Mouse (Mus musculus): Measurements from ENCODE around the gene Gm7534.
"Not testable (repeated sequence)": the region's sequence is repeated elsewhere in the genome, so short reads cannot be mapped to it uniquely, and the experiment has no call there.

Gm7534 gene

DNA sequence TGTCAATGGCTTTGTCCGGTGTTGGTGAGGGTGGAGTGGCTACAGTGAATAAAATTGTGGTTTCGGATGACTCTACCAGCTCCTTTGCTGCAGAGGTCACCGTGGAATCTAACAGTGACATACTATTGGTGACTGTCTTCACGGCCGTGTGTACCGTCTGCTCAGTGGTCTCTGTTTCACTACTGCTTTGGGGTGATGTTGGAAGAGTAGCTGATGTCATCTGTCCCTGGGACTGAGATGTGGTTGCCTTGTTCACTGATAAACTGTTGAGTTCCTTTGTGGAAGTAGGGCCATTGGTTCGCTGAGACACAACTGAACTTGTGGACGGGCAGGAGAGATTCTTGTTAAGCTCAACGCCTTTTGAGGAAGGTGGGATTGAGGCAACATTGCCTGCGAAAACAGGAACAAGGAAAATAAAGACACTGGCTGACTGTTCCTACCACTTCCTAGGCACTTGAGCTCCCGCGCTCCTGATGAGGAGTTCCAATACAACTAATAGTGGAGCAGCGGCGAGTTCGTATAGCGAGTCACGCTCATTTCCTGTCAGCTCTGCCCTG is 614 bp upstream of the Gm7534 start:
- no peak for DNase-seq (ENCODE audit: inconsistent ontology term)

DNA sequence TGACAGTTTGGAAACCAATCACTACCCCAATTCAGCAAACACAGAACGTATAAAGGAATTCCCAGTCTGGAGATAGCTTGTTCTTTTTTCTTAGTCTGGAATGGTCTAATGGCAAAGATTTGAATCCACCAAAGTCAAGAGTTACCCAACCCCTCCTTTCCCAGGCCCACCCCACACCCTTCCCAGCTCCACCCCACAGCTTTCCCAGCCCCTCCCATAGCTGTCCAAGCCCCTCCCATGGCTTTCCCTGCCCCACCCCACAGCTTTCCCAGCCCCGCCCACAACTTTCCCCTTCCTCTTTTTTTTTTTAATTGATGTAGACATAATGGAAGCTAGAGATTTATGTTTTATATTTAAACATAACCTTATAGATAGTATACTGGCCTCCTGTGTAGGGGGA is 3.4 kb downstream of the Gm7534 start:
- no peak for DNase-seq (ENCODE audit: inconsistent ontology term)

DNA sequence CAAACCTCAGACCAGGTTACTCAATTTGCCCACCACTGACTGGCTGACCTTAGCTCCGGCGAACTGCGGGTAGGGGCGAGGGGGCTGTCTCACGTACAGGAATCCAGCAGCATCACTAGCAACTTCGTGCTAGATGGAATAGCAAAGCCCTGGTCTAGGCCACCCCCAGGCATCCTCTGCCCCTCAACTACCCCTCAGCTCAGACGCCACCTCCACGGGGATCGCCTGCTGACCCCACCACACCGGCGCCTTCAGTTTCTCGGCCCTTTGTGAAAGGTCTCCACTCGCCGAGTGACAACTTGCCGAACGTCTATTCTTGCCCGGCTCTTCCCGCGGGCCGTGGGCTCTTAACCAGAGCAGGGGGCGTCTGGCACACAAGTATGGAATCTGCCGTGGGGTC is 16.5 kb downstream of the Gm7534 start:
- no peak for DNase-seq (ENCODE audit: inconsistent ontology term)

DNA sequence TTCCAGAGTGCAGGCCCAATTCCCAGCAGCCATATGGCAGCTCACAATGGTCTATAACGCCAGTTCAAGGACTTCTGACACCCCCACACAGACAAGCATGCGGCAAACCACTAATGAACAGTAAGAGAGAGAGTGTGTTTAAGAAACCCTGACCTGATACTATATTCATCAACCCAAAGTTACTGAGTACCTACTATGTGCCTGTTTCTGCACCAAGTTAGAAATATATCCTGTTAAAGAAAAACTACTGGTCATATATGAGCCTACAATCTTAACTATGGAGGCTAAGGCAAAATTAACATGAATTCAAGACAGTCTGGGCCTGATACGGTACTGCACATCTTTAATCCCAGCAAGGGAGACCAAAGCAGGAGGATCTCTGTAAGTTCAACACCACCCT is 17.2 kb downstream of the Gm7534 start:
- no peak for DNase-seq (ENCODE audit: inconsistent ontology term)

DNA sequence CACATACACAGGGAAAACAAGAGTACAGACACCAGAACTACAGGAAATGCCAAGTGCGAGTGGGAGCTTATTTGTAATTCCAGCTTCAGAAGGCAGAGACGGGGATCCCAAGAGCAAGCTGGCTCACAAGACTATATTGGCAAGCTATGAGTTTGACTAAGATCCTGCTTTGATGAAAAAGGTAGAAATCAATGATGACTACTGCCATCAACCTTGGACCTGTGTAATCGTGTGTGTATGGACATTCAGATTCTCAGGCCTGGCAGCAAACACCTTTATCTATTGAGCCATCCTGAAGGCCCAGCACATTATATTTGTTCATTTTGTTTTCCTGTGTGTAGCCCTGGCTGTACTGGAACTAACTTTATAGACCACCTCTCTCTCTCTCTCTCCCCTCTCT is 19.1 kb downstream of the Gm7534 start:
- no peak for DNase-seq (ENCODE audit: inconsistent ontology term)

DNA sequence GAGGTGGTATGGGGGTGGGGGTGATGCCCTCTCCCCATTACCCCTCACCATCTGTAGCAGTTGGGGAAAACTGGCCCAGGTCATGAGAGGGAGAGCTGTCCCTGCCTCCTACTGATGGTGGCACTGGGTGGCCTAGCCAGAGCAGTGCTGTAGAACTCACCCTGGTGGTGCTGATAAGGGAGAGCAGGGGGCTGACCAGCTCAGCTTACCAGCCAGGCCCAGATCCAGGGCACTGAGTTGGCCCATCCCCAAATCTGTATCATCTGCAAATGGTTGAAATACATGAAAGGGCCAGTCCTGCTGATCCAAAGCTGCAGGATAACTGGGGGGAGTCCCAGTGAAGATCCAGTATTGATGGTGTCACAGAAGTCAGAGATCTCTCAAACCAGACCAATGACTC is 21.0 kb downstream of the Gm7534 start:
- peak; percentile 4 for DNase-seq (ENCODE audit: inconsistent ontology term)

DNA sequence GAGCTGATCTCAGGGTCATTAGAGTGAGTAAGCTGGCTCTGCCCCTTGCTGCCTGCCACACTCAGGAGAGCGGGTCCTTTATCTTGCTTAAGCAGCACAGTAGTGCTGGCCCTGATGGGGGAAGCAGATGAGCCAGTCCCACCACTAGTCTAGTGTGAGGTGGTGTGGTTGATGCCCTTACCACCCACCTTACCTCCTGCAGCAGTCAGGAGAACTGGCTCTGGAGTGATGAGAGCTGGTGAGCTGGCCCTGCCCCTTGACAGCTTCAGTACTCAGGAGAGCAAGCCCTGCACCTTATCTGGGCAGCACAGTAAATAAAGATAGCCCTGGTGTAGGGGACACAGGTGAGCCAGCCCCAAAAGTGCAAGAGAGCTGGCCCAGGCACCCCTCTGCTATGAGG is 21.7 kb downstream of the Gm7534 start:
- no peak for DNase-seq (ENCODE audit: inconsistent ontology term)

DNA sequence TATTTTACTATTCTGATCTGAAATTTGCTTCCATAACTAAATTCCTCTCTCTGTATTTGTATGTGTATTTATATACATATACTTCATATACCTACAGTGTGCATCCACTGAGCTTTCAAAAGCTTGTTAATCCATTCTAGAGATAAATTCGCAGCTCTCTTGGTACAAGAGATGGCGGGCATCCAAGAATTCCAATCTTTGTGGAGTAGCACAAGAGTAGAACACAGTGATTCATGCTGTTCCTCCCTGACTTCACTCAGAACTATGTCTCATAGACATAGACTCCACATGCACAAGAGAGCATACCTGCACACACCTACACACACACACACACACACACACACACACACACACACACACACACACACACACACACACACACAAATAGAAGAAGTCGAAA is 30.4 kb downstream of the Gm7534 start:
- peak; percentile 72 for DNase-seq (ENCODE audit: inconsistent ontology term)

DNA sequence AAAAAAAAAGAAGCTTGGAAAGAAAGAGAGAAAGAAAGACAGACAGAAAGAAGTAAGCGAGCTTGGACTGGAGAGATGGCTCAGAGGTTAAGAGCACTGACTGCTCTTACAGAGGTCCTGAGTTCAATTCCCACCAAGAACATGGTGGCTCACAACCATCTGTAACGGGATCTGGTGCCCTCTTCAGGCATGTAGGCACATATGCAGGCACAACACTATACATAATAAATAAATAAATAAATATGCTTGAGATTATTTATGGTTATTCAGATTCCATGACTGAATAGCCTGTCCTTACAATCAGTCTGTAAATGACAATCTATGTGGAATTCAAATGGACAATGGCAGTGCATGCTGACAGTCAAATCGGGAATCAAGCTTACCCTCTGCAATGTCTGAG is 35.9 kb downstream of the Gm7534 start:
- DNase-seq (ENCODE audit: inconsistent ontology term) = no peak

DNA sequence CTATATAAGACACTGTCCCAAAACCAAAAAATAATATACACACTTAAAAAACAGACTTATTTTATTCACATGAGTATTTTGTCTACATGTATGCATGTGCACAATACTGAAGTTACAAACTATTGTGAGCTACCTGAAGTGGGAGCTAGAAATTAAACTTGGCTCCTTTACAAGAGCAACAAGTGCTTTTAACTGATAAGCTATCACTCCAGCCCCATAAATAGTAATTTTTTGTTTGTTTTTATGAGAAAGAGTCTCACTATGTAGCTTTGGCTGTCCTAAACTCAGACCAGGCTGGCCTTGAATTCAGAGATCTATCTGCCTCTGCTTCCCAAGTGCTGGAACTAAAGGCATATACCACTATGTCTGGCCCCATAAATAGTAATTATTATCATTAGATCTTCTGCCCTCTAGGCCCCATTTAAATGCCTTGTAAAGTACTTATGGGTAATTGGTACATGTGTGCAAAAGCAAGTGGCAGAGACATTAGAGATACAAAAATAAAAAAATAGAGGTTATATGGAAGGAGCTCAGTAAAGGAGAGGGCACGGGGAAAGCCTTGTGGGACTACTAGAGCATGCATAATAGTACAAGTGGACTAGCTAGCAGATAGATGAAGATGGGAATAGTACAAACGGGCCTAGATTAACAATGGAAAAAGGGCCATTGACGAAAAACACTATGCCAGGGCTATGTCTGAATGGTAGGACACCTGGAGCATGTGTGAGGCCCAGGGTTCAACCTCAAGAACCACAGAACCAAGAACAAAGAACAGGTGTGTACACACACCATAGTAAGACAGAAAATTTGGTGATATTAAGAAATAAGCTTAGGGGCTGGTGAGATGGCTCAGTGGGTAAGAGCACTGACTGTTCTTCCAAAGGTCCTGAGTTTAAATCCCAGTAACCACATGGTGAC is 37.0 kb downstream of the Gm7534 start:
- DNase-seq (ENCODE audit: inconsistent ontology term) = no peak

DNA sequence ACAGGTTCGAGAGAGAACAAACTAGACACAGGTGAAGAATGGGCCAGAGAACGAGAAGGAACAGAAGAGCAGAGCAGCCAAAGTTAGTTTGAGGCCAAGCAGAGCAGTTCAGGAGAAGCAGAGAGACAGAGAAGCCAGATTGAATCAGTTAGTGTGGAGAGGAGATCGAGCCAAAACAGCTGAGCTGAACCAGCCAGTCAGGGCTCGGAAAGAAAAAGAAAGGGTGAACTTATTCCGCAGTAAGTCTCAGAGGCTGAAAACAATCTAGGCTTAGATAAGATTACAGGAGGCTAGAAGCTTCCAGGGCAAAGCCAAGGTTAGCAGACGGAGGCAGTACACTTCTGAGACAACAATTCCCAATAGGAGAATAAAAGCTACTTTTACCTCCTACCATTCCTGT is 37.8 kb downstream of the Gm7534 start:
- DNase-seq (ENCODE audit: inconsistent ontology term) = no peak

DNA sequence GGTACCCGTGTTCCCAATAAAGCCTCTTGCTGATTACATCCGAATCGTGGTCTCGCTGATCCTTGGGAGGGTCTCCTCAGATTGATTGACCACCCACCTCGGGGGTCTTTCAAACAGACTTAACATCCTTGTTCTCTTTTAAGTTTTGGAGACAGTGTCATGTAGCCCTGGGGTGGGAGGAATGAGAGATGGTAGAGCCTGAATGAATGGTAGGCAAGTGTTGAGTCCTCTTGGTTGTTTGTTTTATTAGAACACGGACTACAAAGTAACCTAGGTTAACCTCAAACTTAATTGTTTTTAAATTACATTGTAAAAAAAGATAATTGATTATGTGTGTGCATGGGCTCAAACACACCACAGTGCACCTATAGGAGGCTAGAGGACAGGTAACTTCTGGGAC is 38.2 kb downstream of the Gm7534 start:
- DNase-seq (ENCODE audit: inconsistent ontology term) = no peak

DNA sequence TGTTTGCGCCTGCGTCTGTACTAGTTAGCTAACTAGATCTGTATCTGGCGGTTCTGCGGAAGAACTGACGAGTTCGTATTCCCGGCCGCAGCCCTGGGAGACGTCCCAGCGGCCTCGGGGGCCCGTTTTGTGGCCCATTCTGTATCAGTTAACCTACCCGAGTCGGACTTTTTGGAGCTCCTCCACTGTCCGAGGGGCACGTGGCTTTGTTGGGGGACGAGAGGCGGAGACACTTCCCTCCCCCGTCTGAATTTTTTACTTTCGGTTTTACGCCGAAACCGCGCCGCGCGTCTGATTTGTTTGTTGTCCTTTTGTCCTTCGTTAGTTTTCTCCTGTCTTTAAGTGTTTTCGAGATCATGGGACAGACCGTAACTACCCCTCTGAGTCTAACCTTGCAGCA is 42.7 kb downstream of the Gm7534 start:
- DNase-seq (ENCODE audit: inconsistent ontology term) = peak; percentile 40

DNA sequence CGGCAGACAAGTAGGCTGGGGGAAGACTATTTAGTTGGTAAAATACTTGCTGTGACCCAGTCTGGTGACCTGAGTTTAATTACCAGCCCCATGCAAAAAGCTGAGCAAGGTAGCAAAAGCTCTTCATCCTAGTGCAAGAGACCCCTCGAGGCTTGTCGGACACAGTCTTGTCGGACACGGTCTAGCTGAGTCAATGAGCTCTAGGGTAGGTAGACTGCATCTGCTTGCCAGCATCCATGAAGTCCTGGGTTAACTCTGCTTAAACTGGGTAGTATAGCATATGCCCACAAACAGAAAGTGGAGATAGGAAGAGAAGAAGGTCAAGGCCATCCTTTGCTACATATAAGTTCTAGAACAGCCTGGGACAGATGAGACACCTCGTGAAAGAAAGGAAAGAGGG is 44.0 kb downstream of the Gm7534 start:
- DNase-seq (ENCODE audit: inconsistent ontology term) = no peak

DNA sequence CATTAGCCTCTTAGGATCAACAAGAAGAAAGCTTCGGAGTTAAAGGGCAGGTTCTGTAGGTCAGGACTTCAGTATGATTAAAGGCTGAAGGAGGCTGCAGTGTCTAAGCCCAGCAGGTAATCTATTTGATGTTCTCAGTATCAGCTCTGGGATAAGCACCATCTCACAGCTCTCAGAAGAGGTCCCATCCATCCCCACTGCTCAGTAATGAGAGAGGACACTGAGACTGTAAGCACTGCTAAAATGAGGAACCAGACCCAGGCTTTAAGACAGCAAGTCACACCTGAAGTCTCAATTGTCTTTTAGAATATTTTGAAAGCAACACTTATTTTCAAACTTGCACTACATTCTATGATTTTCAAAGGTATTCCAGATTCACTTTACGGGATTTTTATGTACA is 45.2 kb downstream of the Gm7534 start:
- no peak for DNase-seq (ENCODE audit: inconsistent ontology term)

DNA sequence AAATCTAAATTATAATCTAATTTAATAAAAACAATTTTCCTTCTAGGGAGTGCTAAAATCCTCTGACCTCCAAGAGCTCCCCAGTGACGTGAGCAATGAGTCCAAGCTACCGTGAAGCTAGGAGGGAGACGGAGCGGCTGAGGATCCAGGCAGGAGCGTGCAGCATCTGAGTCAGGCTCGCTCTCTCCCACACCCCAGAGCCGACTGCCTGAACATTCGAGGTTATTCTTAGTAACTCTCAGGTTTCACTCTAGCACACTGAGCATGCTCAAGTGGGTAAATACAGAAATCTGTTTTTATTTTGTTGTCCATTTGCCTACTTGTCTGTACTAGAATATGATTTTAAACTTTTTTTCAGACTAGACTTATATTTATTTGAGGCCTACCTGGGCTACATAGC is 46.1 kb downstream of the Gm7534 start:
- DNase-seq (ENCODE audit: inconsistent ontology term) = no peak

DNA sequence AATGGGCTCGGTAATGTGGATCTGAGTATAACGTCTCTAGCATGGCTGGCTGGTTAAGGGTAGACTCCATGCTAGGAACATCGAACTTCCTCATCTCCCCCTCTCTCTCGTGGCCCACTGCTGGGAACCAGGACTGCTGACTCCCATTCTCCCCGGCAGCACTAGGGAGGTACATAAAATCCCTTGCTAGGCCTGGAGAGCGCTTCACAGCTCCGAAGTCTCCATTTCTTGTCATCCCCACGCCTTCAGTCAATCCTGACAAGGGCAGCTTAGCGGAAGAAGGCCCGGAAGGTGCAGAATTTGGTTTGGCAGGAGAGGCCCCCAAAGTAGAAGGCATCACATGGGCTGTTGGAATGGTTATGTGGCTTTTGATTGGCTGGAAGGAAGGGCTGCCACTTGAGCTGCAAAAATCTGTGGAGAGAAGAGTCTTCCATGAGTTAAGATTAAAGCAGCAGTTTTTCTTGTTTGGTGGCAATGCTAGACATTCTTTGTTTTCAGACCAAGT is 46.8 kb downstream of the Gm7534 start:
- DNase-seq (ENCODE audit: inconsistent ontology term) = no peak

DNA sequence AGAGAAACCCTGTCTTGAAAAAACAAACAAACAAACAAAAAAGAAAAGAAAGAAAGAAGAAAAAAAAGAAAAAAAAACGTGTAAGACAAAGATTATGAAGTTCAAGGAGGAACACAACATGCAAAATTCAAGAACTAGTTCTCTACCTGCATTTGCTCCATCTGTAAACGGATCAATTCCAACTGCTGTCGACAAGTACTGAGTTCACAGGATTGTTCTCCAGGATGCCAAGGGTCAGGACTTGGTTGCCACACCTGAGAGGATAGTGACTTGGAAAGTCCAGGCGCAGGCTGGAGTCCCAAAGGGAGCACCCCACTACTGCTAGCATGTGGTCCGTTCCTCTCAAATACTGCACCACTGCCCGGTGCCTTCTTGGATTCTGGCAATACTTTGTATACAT is 47.3 kb downstream of the Gm7534 start:
- no peak for DNase-seq (ENCODE audit: inconsistent ontology term)

DNA sequence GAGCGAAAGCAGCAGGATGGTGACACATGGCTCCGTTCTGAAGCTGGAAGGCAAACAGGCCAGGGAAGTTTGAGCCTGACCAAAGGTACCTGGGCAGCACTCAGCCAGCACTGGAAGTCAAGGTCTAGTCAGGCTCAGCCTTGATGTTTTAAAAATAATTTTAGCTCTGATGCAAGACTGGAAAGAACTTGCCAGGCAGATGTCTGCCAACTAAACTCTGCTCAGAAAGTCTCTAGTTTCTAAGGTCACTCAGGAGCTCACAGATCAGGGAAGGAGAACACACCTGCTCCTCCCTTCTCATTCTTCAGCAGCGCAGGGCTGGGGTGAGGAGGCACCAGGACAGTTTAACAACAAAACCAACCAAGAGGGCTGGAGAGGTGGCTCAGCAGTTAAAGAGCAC is 48.5 kb downstream of the Gm7534 start:
- DNase-seq (ENCODE audit: inconsistent ontology term) = no peak

DNA sequence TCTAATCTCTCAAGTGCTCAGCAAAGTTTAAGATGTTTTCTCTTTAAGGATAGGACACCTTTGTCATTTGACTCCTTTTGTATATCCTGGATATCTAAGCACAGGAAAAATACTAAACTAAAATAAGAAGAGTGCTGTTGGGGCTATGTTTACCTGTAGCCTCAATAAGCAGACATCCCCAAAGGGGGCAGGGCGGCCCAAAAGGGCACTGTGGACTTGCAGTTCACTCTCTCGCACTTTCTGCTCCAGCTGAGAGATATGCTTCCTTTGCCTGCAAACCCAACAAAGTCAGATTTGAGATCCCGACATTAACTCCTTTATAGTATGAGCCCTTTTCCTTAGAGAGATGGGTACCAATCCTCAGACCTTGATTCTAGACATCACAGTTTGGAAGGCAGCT is 49.1 kb downstream of the Gm7534 start:
- no peak for DNase-seq (ENCODE audit: inconsistent ontology term)

DNA sequence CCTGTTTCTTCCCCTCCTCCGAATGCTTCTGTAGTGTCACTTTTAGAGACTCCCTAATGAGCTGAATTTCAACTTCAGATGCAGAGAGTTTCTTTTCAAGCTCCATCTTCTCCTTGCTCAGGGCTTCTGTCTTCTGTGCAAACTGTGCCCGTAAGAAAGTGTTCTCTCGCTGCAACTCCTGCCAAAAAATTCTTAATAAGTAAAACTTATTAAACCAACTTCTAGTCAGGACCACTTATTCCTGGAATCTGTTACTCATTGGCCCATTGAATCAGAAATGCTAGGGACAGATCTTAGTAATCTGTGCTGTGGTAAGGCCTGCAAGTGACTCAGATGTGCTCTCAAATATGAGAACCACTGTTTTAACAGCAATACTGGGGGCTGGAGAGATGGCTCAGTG is 50.7 kb downstream of the Gm7534 start:
- DNase-seq (ENCODE audit: inconsistent ontology term) = no peak

DNA sequence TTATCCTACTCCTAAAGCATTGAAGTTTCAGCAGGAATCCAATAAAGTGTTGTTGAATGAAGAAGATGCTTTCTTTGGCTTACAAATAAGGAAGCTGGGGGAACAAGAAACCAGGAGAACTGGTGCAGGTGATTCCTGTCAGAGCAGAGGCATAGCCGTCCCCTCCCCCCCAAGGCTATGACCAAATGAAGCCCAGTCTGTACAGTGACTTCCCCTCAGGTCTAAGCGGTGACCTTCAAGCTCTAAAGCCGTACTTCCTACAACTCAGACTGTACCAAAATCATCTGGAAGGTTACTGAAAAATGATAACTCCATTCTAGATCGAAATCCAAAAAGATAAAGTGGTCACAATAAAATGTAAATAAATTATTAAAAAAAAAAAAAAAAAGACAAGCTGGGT is 53.4 kb downstream of the Gm7534 start:
- DNase-seq (ENCODE audit: inconsistent ontology term) = no peak

DNA sequence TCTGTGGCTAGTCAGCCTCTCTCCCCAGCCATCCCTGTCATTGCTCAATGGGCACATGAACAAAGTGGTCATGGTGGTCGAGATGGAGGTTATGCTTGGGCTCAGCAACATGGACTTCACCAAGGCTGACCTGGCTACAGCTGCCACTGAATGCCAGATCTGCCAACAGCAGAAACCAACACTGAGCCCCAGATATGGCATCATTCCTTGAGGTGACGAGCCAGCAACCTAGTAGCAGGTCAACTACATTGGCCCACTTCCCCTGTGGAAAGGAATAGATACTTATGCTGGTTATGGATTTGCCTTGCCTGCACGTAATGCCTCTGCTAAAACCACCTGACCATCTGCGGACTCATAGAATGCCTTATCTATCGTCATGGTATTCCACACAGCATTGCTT is 58.5 kb downstream of the Gm7534 start:
- DNase-seq (ENCODE audit: inconsistent ontology term) = not testable (repeated sequence)

All from Muller cell, postnatal 12 days (primary cell).